In genomic region chr6:49218275-49218802, GRCm38 (mm10) we compare ENCODE assay signal across 8 mouse cellular contexts. TPM values are rescaled to one million over a fixed set of nuclear protein-coding genes. Genes with fewer than 3 reads are reported as not detected.
DNase-seq lines count a peak whose midpoint lies in the region; ATAC-seq lines count a peak whose summit lies in the region.

No protein-coding gene starts in this region.

- peak overlapping the region; percentile 79 for H3K4me2 ChIP-seq in lung, embryonic 15.5 days
- peak overlapping the region; percentile 91 for H3K4me2 ChIP-seq in hindbrain, embryonic 12.5 days (replicated peaks)
- peak overlapping the region; percentile 79 for H3K4me2 ChIP-seq in midbrain, embryonic 14.5 days (ENCODE audit: low read length)

- no peaks in the 10 kb centered on the region for H3K36me3 ChIP-seq in lung, embryonic 15.5 days
- H3K36me3 ChIP-seq in hindbrain, embryonic 12.5 days: no peaks in the 10 kb centered on the region
- no peaks in the 10 kb centered on the region for H3K36me3 ChIP-seq in midbrain, embryonic 14.5 days (ENCODE audit: control insufficient read depth, insufficient read depth, low read length)

- under 1% methylated on average over 31 of the region's 31 CpGs for WGBS in lung, embryonic 15.5 days
- under 1% methylated on average over 31 of the region's 31 CpGs for WGBS in hindbrain, embryonic 12.5 days
- under 1% methylated on average over 31 of the region's 31 CpGs for WGBS in midbrain, embryonic 14.5 days

- peaks cover 6% of the 10 kb centered on the region; the same call in 1 of the 2 replicates for H3K27me3 ChIP-seq in lung, embryonic 15.5 days
- H3K27me3 ChIP-seq in hindbrain, embryonic 12.5 days: no peaks in the 10 kb centered on the region
- H3K27me3 ChIP-seq in midbrain, embryonic 14.5 days (ENCODE audit: control insufficient read depth, insufficient read depth, low read length): no peaks in the 10 kb centered on the region

- H3K4me3 ChIP-seq in lung, embryonic 15.5 days: peak overlapping the region; percentile 60
- peak overlapping the region; percentile 57 for H3K4me3 ChIP-seq in hindbrain, embryonic 12.5 days
- peak overlapping the region; percentile 55 for H3K4me3 ChIP-seq in midbrain, embryonic 14.5 days (replicated peaks; ENCODE audit: low read depth, low read length)

- no peak for ATAC-seq in lung, embryonic 15.5 days (ENCODE audit: borderline replicate concordance, extremely low read depth, low FRiP score, low TSS enrichment)
- no peak for ATAC-seq in hindbrain, embryonic 12.5 days (ENCODE audit: low FRiP score)
- ATAC-seq in midbrain, embryonic 14.5 days (ENCODE audit: low FRiP score, low TSS enrichment): no peak

- H3K27ac ChIP-seq in lung, embryonic 15.5 days: no peak overlapping the region
- no peak overlapping the region for H3K27ac ChIP-seq in hindbrain, embryonic 12.5 days
- no peak overlapping the region for H3K27ac ChIP-seq in midbrain, embryonic 14.5 days (replicated peaks; ENCODE audit: low read depth, low read length)

- H3K9me3 ChIP-seq in lung, embryonic 15.5 days: no peaks in the 10 kb centered on the region
- H3K9me3 ChIP-seq in hindbrain, embryonic 12.5 days (replicated peaks): no peaks in the 10 kb centered on the region
- H3K9me3 ChIP-seq in midbrain, embryonic 14.5 days (ENCODE audit: control insufficient read depth, low read length): no peaks in the 10 kb centered on the region

- H3K9ac ChIP-seq in lung, embryonic 15.5 days: peak overlapping the region; percentile 13; the same call in 1 of the 2 replicates
- H3K9ac ChIP-seq in hindbrain, embryonic 12.5 days: peak overlapping the region; percentile 45; the same call in 1 of the 2 replicates
- H3K9ac ChIP-seq in midbrain, embryonic 14.5 days (replicated peaks; ENCODE audit: low read length): no peak overlapping the region

- no peaks in the 10 kb centered on the region for H3K4me1 ChIP-seq in lung, embryonic 15.5 days
- peaks cover 9% of the 10 kb centered on the region; the same call in 1 of the 2 replicates for H3K4me1 ChIP-seq in hindbrain, embryonic 12.5 days
- H3K4me1 ChIP-seq in midbrain, embryonic 14.5 days (ENCODE audit: control insufficient read depth, insufficient read depth, low read length): peaks cover 3% of the 10 kb centered on the region; the same call in 1 of the 2 replicates

- no peak for DNase-seq in lung, adult 18-20 months
- peak; percentile 81 for DNase-seq in embryo, embryonic 11 days
- DNase-seq in midbrain, embryonic 14.5 days: peak; percentile 47
- DNase-seq in layer of hippocampus, postnatal 25 days (ENCODE audit: extremely low spot score in 1 of 2, low spot score in 1 of 2): no peak
- no peak for DNase-seq in urinary bladder, adult 2 months (ENCODE audit: low spot score)
- DNase-seq in right cerebral cortex, postnatal 25 days: no peak

RNA-seq across cellular contexts. Expression of gene Igf2bp3, which starts 3.6 kb away (rescaled TPM):
- polyA plus RNA-seq in lung, embryonic 15.5 days (2015; fragmentation: Nextera tagmentation; extraction: Ambion mirVana): 46.5 and 50.5 TPM in 2 replicates
- 95.3 and 100 TPM in 2 replicates for polyA plus RNA-seq in hindbrain, embryonic 12.5 days (2016; fragmentation: Nextera tagmentation; extraction: Ambion mirVana)
- 24.7 and 39.2 TPM in 2 replicates for polyA plus RNA-seq in midbrain, embryonic 14.5 days (2014; fragmentation: Nextera tagmentation; extraction: Ambion mirVana)
- under 1 TPM in 1 of 2 experiments, not detected in 1; 0.27 TPM for total RNA-seq in layer of hippocampus, postnatal 25 days (2021)
- 1.7 and 2.2 TPM in 2 replicates for polyA plus RNA-seq in urinary bladder, adult 2 months (2012; rRNA removed)

RNA-seq across cellular contexts. Expression of gene Tra2a, which starts 45.5 kb away (rescaled TPM):
- polyA plus RNA-seq in lung, embryonic 15.5 days (2015; fragmentation: Nextera tagmentation; extraction: Ambion mirVana): 113 TPM in 2 replicates
- 142 and 148 TPM in 2 replicates for polyA plus RNA-seq in hindbrain, embryonic 12.5 days (2016; fragmentation: Nextera tagmentation; extraction: Ambion mirVana)
- polyA plus RNA-seq in midbrain, embryonic 14.5 days (2014; fragmentation: Nextera tagmentation; extraction: Ambion mirVana): 58.0 and 105 TPM in 2 replicates
- 10 to 100 TPM; 73.6 to 78.1 TPM for total RNA-seq in layer of hippocampus, postnatal 25 days (2021)
- 86.7 and 120 TPM in 2 replicates for polyA plus RNA-seq in urinary bladder, adult 2 months (2012; rRNA removed)

Comparison
In these comparisons a context has a peak if more than half of its experiments do, and no peak if none do; other contexts are left out.
1. DNase-seq: peak in embryo, embryonic 11 days (single experiment) and midbrain, embryonic 14.5 days (single experiment); none in lung, adult 18-20 months (0 of 2), layer of hippocampus, postnatal 25 days (0 of 2), urinary bladder, adult 2 months (single experiment) and right cerebral cortex, postnatal 25 days (single experiment).
2. Peak in every context shown above with its lines, with median percentiles within 50 percentile points of each other: H3K4me2 ChIP-seq and H3K4me3 ChIP-seq.